Mouse (Mus musculus) G1E-ER4 (cell line): ENCODE results near the gene Kcnh2. TPM values are rescaled to one million over a fixed set of nuclear protein-coding genes. Genes with fewer than 3 reads are reported as not detected.

ENCODE experiments used
- GATA1 ChIP-seq: IDR thresholded peaks from one replicate; pipeline ENCODE4 v1.8.0; 2012; ENCODE audit warnings: low read length, inconsistent platforms
- polyA plus RNA-seq: library from polyadenylated mRNA; stranded (reverse); fragments of >175 nt; gene quantifications from 2 replicates; pipeline ENCODE4 v1.2.3, GENCODE M21; 2012

Kcnh2 gene
- polyA plus RNA-seq, 1 experiment: 4.3 TPM

DNA sequence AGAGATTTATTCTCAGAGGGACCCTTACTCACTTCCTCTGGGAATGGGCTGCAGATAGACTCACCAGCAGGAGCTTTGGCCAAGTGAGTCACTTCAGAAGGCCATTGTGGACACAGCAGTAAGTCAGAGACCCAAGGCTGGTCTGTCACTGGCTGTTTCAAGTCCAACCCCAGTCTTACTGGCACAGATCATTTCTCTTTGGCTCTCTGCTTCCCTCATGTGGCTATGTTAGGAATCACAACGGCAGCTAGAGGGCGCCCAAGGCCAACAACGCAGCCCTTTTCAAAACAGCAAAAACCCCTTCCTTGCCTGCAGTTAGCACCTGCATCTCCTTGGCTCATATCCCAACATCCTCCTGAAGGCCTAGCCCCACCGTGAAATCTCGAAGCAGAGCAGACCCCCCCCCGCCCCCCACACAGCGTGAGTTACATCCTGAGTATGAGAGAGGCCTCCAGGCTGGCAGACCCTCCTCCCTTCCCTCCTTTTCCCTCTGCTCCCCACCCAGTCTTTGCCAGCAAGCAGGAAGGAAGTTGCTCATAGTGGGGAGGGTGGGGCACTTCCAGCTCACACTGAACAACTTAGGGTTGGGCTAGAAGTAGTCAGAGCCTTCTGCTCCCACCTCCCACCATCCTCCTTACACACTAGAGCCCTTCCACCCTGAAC, 9.5 kb upstream of the Kcnh2 start:
- no peak for TF ChIP-seq GATA1

DNA sequence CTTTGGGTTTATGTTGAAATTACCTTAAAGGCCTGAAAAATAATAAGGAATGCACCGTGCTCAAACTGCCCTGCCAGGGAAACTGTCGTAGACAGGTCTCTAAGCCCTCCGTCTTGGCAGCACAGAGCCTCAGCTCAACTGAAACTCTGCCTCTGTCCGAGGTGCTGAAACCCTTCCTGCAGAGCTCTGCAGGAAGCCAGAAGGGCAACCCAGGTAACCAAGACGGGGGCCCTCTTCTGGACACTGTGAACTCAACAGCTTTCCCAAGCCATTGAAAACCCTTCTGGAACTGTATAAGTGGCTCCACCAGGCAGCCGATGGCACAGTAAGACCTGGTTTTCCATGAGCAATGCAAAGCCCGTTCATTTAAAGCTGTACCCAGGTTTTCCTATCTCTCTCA, 6.1 kb upstream of the Kcnh2 start:
- TF ChIP-seq GATA1: no peak

DNA sequence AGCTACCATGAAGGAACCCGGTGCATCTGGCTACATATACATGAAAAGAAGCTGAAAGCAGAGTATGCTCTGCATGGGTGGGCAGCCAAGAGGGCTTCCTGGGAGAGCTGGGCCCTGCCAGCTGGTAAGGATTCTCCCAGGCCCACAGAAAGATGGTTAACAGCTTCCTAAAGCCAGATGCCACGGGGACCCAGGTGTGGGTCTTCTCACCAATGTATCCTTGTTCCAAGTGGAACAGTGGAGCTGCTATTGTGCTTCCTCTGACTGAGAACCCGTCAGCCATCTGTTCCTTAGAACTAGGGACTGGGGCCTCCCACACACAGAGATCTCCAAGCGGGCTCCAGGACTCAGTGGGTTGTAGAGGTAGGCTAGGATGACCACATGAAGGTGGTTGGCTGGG, 5.4 kb upstream of the Kcnh2 start:
- no peak for TF ChIP-seq GATA1

DNA sequence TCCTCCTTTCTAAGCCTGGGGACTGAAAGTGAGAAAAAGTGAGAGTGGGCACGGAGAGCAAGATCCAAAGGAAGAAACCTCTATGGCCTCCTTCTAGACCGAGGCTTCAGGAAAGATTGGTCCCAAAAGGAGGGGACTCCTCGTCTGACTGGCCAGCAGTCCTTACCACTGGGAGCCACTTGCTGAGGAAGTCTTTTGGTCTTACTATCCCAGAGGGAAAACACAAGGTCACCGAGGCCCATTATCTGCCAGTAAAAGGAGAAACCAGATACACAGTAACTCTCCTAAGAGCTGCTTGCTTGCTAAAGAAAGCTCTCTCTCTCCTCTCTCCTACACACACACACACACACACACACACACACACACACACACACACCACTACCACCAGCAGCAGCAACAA, 1.9 kb upstream of the Kcnh2 start:
- TF ChIP-seq GATA1: no peak

DNA sequence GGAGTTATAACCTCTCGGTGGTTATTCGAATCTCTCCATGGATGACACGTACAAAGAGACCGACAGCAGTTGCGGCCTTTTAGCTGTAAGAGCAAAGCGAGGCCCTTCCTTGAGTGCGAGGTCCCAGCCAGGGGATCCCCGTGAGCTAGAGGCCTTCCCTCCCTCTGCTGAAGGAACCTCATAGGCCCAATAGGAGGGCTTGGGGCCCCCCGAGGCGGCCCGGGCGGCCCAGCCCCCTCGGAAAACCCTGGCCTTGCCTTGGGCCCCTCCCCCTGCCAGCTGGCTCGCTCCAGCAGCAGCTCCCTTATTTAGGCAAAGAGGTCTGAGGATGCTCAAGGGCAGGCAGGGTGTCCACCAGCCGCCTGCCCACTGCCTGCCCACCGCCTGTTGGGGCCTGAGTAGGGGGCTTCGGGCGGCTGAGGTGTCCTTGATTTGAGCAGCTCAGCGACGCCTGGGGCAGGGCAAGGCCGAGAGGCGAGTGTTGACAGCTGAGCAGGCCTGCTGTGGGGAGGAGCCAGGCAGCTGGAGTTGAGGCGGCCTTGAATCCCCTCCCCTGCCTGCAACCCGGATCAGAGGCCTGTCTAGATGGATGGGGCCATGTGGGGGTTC, 951 bp upstream of the Kcnh2 start:
- no peak for TF ChIP-seq GATA1

DNA sequence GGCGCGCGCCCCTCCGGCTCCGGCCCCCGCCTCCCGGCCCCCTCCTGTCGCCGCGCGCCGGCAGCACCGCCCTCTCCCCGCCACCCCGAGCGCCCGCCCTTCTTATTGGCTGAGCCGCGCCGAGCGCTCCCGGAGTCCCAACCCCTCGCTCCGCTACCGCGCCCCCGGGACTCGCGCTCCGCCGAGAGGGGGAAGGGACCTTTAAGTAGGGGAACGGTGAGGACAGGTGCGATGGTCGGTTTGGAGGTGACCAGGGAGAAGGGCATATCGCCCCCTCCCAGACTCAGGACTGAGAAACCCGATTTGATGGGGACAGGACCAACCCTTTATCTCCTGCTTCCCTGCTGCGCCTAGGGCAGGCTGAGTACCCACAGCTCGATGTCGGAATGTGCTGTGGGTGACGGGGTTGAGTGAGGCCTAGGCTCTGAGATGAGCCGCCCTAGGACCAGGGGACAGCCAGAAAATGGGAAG, 332 bp upstream of the Kcnh2 start:
- no peak for TF ChIP-seq GATA1

DNA sequence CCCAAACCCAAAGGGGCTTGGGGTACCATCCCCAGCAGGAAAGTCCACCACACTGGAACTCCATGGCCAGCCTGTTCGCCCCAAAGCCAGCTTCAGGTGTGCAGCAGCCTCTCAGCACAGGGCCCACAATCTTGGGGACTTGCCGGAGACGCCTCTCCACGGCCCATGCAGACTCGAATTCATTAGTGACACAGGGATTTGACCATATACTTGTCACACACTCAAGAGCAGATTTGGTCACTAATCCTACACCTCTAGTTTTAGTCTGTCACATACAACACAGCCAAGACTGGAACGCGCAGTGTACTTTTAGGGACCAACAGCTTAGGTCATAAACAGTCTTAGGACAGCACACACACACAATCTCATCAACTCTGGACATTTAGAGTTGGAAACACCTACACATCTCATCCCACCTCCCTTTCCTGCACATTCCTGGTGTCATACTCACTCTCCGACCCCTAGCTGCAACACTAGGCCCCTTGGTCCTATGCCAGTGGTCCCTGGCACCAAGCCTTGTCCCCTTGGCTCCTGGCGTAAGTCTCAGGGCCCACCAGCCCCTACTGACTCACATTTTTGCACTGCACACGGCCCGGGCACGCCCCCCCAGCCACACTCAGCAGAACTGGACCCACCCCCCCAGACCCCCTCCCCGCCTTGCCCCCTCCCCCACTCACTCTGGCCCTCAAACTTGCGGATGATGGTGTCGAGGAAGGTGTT, 713 bp downstream of the Kcnh2 start:
- no peak for TF ChIP-seq GATA1

DNA sequence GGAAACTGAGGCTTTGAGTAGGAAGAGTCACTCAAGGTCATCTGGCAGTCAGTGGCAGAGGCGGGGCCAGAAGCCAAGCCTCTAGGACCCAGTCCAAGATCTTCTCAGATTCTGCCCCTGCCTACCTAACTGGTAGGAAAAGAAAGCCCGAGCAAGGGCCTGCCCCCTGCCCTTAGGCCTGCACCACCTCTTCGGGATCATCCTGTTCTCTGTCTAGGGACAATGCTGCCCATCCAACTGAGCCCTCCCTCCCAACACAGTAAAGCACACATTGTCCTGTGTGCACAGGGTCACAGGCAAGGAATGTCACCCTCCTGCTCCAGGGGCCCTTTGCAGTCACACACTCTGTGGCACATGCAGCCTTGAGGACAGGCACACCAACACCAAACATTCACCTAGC, 1.3 kb downstream of the Kcnh2 start:
- no peak for TF ChIP-seq GATA1

DNA sequence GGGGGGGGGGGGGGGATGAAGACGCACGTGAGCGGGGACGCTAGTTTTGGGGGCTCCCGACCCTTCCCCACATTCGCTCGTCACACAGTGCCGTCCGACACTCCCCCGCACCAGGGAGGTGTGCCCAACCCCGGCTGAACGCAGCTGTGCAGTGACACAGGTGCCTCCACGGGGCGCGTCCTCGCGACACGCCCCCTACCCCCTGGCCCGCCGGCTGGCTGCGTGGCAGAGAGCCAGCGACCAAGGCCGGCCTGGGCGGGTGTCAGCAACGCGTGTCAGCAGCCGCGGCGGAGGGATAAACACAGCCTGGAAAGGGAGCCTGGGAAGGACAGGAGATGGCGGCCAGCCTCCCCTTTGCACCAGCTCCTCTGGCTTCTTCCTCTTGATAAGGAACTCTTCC, 2.9 kb downstream of the Kcnh2 start:
- no peak for TF ChIP-seq GATA1

DNA sequence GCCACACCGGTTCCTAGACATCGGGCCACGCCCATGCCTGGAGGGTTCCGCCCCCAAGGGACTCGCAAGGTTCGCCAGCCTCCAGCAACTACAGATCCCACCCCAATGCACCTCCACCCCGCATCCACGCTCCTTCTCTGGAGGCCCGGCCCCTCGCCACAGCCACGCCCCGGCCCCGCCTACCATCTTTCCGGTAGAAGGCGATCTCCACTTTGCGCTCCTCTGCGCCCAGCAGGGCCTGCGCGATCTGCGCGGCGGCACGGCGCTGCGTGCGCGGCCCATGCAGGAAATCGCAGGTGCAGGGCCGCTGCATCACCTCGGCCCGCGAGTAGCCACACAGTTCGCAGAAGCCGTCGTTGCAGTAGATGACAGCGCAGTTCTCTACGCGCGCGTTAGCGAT, 3.3 kb downstream of the Kcnh2 start:
- no peak for TF ChIP-seq GATA1

DNA sequence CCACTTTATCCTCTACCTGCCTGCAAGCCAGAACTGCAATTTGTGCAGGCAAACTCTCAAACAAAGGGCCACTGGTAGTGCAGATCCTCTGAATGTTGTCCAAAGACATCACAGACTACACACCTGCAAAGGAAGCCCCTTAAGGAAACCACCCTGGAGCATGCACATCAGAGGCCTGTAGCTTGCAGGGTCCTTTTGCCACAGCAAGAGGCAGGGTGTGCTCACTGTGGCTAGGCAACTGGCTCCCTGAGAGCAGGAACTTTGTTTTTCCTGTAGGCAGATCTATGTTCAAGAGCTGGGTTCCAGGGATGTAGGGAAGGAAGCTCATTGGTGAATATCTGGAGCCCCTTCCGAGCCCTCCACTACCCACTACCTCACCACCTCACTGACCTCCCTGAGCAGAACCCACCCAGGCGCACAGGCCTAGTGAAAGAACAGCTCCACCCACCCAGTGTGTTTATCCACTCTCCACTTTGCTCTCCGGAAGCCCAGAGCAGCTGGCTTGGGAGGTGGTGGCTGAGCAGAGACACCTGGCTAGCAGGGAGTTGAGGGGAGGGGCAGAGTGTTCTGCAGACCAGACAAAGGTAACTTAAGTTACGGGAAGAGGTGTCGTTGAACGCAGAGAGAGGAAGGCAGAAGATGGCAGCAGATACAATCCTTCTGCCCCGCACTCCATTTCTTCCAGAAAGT, 4.1 kb downstream of the Kcnh2 start:
- TF ChIP-seq GATA1: no peak

DNA sequence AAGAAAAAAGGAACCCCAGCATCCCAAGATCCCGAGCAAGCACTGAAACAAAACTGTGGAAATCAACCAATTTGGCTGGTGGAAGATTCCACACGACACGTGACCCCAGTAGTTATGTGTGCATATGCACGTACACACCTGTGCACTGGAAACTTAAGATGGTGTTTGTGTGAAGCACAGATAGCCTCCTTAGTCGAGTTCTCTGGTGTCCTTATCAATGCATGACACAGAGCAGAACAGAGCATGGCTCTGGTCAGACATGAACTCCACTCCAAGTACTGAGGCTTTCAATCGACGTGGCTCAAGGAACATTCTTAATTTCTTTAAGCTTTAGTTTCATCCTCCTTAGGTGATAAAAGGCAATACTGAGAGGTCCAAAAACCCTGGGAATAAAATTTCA, 5.1 kb downstream of the Kcnh2 start:
- no peak for TF ChIP-seq GATA1

DNA sequence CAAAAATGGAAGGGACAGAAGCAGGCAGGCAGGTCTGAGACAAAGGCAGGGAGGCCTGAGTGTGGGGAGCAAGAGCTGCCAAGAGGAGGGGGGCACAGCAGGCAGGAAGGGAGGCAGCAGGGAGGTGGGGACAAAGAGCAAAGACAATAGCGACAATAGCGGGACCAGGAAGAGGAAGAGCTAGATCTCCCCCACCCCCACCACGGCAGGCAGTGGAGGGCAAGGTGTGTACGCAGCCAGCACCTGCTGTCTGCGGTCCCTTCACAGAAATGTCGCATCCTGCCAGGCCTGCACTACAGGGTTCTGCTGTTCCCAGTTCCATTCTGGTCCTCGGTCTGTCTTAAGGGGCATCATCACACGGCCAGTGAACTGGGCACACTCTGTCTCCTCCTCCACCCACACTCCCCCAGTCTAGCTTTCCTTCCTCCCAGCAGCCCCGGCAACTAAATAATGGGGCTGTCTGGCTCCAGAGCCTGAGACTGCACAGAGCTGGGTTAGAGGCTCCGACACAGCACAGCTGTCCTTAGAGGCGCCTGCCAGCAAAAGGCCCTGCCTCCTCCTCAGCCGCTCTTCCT, 6.8 kb downstream of the Kcnh2 start:
- no peak for TF ChIP-seq GATA1

DNA sequence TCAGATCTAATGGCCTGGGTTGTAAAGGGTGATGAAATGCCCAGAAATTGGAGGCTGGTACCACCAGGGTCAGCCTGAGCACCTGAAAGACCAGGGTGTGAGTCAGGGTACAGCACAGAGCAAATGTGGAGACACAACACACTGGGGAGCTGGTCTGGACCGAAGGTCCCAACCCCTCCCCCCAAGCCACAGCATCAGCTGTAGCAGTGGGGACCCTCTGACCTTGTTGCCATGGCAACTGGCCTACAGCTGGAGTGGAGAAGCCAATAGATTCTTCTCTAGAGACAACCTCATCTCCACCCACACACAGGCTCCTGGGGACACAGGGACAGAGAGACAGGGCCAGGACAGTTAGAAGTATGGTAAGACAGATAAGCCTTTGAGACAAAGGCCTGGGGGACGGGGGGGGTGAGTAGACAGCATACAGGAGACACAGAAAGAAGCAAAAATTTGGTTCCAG, 7.4 kb downstream of the Kcnh2 start:
- TF ChIP-seq GATA1: no peak

DNA sequence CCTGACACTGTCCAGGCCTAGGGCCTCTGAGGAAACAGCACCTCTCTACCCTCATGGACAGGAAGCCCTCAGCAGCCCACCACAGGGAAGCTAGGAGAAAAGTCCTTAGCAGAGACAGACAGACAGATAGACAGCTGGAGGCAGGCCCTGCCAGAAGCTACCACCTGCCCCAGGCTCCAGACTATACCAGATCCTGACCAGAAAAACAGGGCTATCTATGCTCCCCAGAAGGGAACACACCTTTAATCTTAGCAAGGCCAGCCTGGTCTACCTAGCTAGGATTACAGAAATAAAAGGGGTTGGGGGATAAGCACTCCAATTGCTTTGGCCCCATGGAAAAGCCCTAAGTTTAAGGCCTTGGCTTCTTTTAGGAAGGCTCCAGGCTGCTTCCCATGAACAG, 8.0 kb downstream of the Kcnh2 start:
- TF ChIP-seq GATA1: no peak

DNA sequence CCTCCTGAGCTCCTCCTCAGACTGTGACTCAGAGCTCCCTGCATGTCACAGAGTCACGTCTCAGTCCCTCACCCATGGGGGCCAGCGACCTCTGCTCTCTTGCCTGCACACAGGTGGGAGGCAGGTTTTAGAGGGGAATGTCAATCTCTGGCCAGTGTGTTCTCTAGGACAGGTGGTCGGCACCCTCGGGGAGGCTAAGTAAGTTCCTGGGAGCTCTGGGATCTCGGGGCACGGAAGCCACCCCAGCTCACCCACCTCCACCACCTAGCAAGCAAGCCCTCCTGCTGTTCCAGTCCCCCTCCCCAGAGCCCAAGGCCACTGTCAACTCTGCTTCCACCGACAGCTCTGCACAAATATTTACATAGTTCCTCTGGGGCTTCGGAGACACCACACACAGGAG, 8.4 kb downstream of the Kcnh2 start:
- TF ChIP-seq GATA1: no peak
